Mouse (Mus musculus) neutrophil, adult 59 days (primary cell): ENCODE data around the gene Sgms2. TPM values are rescaled to one million over a fixed set of nuclear protein-coding genes. Genes with fewer than 3 reads are reported as not detected.

Source experiments
- total RNA-seq, 2 experiments: library from RNA; stranded (reverse); gene quantifications; 1 replicate in 1 of 2; 2 replicates in 1 of 2; pipeline ENCODE4 v1.2.4; 2023

The Sgms2 gene
- total RNA-seq: 100 to 1,000 TPM; 107 to 116 TPM

DNA sequence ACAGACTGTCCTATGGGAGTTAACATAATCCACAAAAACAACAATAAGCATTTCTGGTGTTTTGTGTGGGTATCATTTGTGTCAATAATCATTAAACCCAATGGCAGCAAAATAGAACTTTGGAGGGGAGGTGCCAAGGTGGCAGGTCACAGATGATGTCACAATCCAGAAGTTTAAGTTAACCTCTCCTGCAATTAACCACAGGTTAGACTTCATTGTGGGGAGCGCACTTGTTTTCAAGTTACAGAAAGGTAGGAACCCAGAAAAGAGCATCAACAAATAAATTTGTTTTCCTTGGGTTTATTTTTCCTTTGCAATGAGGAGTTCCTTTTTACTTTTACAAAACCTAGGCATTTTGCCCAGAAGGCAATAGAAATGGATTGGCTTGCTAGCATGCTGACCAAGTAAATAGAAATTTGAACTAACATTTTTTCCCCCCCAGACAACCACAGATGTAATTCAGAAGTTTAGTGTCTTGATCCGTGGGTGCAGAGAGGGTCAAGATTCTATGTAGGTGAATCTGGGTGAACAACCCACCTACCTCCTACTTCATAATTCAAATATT lies at the start of gene Sgms2:
Gene Sgms2 (minus strand): TSS at position 51 of the 565 bp plus-strand sequence.

DNA sequence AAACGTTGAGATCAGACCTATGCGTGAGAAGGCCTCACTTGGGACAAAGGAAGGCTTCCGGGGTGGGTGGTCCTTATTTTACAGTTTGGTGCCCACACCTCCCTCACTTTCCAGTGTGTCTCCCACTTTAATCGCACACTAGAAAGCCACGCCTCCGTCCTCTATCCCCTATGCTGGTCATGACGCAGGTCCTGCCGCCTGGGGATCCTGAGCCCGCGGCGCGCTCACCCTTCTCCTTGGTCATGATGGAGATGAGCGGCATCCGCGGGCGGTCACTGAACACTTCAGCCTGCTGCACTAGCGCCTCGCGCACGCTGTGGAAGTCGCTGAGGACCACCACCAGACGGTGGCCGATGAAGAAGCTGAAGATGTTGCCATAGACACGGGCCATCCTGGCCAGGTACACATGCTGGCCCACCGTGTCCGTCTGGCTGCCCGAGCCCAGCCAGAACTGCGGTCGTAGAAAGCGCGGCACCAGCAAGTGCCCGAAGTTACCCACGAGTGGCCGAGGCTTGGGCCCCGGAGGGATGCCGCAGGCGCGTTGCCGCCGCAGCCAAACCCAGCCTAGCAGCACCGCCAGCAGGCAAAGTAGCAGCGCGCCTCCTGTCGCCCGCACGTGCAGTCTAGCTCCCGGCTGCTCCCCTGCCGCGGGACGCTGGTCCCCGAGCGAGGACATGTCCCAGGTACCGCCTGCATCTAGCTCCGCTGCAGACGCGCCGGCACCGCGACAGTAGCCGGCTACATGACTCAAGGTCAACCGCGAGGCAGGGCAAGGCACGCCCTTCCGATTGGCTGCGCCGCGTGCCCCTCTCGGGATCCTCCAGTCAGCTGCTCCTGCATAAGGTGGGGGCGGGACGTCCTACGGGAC lies 188.5 kb downstream of the Sgms2 start, which contains the start of gene Cyp2u1:
Gene Cyp2u1 (minus strand): TSS at position 776 of the 868 bp plus-strand sequence.

DNA sequence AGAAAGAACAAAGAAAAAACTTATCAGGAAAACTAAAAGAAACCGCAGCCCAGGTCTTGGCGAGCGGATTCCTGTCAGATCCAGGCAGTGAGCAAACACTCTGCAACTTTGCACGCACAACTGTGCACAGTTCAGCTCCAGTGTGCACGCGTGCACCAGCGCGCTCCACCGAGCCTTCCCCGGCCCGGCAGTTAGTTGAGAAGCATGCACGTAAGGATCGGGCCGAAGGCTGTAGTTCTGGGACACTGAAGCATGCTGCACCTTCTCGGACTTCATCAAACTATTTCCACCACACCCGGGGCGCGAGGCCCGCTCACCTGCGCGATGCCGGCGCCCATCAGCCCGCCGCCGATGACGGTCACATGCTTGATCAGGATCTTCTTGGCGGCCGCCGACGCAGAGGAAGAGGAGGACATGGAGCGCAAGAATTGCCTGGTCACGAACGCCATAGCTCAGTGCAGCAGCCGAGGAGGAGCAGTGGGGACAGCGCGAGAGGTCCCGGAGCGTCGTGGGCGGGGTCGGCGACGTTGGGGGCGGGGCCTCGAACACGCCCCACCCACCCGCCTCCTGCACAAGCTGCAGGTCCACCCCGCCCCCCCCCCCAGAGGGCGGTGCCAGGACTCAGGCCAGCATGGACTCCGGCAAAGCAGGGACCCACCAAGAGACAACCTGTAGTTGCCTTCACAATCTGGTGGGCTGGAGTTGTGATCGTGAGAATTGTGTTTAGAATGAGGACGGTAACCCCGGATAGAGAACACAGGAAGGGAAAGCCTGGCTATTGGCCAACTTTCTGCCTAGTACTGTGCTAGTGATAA lies 219.4 kb downstream of the Sgms2 start, which contains the start of gene Hadh:
Gene Hadh (minus strand): TSS at position 543 of the 815 bp plus-strand sequence.

Other genes starting within 250 kb of the Sgms2 start
- 10 to 100 TPM; 12.9 to 15.3 TPM for gene Hadh, start 219.3 kb downstream of the Sgms2 start, total RNA-seq
- gene Cyp2u1, start 188.2 kb downstream of the Sgms2 start, total RNA-seq: under 1 TPM; 0.51 to 0.88 TPM
- 10 to 100 TPM; 15.3 to 24.4 TPM for gene Papss1, start 73.4 kb upstream of the Sgms2 start, total RNA-seq